Mouse (Mus musculus) spleen, adult 2 months (tissue): ENCODE measurements around the gene Smn1. TPM values are rescaled to one million over a fixed set of nuclear protein-coding genes. Genes with fewer than 3 reads are reported as not detected.

ENCODE experiments used
- DNase-seq, 2 experiments: peaks; one replicate each; pipeline versions ENCODE4 v3.0.0 to v3.0.0-alpha.2; 2012 to 2021; ENCODE audit warnings: low spot score in 2 of 2, low read depth in 1 of 2
- H3K27ac ChIP-seq: fragments of 200-500 bp; 2 replicates; pipeline ENCODE4 v1.5.1; 2012; ENCODE audit warnings: low read length, inconsistent platforms; ENCODE audit not compliant: insufficient read depth
- H3K27me3 ChIP-seq: fragments of 200-500 bp; 2 replicates; pipeline ENCODE4 v1.6.1; 2012; ENCODE audit warnings: mild to moderate bottlenecking, moderate library complexity, low read length, inconsistent platforms; ENCODE audit not compliant: control insufficient read depth, insufficient read depth
- H3K36me3 ChIP-seq: fragments of 200-500 bp; 2 replicates; pipeline ENCODE4 v1.6.1; 2012; ENCODE audit warnings: mild to moderate bottlenecking, low read length, inconsistent platforms; ENCODE audit not compliant: control insufficient read depth, insufficient read depth
- H3K4me1 ChIP-seq: fragments of 200-500 bp; 2 replicates; pipeline ENCODE4 v1.6.1; 2011; ENCODE audit warnings: inconsistent platforms; ENCODE audit not compliant: control insufficient read depth, insufficient read depth, insufficient read length
- H3K4me3 ChIP-seq: fragments of 200-500 bp; 2 replicates; pipeline ENCODE4 v1.5.1; 2011; ENCODE audit warnings: mild to moderate bottlenecking, inconsistent platforms; ENCODE audit not compliant: insufficient read depth, insufficient read length; ENCODE audit errors: extremely low read depth
- CTCF ChIP-seq: fragments of 200-500 bp; IDR thresholded peaks from 2 replicates; pipeline ENCODE4 v1.5.1; 2011; ENCODE audit warnings: mild to moderate bottlenecking, inconsistent platforms; ENCODE audit not compliant: insufficient read depth, insufficient read length, insufficient replicate concordance; ENCODE audit errors: extremely low read depth
- POLR2A ChIP-seq: fragments of 200-500 bp; IDR thresholded peaks from 2 replicates; pipeline ENCODE4 v1.6.1; 2011; ENCODE audit warnings: low read depth, low read length, inconsistent platforms
- WGBS: fragments of 180-500 bp; shearing (Covaris S2); methylation state at CpG from one replicate; pipeline ENCODE4 v1.1.7; 2018; 5-methylcytosine and 5-hydroxymethylcytosine counted together
- polyA plus RNA-seq: library from polyadenylated mRNA; depleted of rRNA; stranded (reverse); fragments of >200 nt; gene quantifications from 2 replicates; pipeline ENCODE4 v1.2.3, GENCODE M21; 2012; rRNA removed

Gene Smn1
- polyA plus RNA-seq: 12.0 and 12.9 TPM in 2 replicates

DNA sequence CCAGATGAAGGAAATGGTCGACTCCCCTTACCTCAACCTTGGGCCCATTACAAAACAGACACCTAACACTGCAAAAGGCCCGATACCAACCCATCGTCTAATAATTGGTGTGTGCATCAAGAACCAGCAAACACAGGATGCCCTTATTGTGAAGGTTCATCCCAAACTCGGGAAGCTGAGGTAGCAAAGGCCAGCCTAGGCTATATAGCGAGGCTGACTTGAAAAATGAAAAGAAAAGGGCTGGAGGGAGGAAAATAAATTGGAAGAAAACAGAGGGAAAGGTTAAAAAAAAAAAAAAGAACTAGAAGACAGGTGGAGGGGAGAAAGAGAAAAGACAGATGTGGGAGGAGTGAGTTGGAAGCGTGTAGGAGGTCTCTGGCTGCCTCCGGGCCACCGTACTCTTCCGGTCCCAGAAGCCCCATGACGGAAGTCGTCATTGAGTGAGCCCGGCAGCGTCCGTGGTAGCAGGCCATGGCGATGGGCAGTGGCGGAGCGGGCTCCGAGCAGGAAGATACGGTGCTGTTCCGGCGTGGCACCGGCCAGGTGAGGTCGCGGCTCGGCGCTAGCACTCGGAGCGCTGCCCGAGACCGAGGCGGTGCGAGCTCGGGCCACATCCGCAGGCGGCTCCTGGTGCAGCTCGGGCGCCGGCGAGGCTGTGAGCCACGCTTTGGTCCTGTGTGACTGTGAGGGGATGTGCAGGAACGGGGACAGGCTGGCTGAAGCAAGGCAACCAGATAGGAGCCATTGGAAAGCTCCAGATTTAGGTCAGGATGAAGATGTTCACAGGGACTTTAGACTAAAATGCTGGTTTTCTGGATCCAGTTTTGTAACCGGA is at the start of gene Smn1:
TSS of gene Smn1 (plus strand) at position 430 of the 835 bp plus-strand sequence.
- peak within 1 kb of the TSS; percentile 98 for H3K4me3 ChIP-seq
- TF ChIP-seq POLR2A: peak; percentile 69; the same call in 1 of the 2 replicates
- no peak for TF ChIP-seq CTCF
- peaks cover 5% of the 10 kb centered on the region; the same call in 1 of the 2 replicates for H3K4me1 ChIP-seq
- H3K36me3 ChIP-seq: peaks cover 18% of the 10 kb centered on the region
- peak; percentile 84 to 91 for DNase-seq
- no peaks in the 10 kb centered on the region for H3K27me3 ChIP-seq
- WGBS: 5% methylated on average over 42 of the region's 42 CpGs
- no peak within 1 kb of the TSS for H3K27ac ChIP-seq

DNA sequence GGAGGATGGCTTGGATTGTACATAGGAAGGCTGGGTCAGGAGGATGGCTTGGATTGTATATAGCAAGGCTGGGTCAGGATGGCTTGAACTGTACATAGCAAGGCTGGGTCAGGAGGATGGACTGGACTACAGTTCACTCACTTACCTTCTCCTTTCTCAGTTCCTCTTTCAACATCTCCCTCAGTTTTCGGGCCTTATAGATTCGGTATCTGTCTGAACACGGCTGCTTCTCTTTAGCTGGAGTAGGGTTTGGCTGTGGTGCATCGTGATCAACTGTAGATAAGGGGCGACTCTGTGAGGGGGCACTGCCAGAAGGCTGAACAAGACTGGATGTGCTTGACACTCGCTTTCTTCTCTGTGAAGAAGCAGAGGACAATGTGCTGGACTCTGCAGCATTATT is 25.8 kb upstream of the Smn1 start:
- WGBS: 53% methylated on average over 6 of the region's 6 CpGs
- DNase-seq: no peak
- Histone ChIP-seq H3K27me3 (no peaks in the 10 kb centered on the region), H3K4me3 (no peak overlapping the region), H3K4me1 (peaks cover 2% of the 10 kb centered on the region; the same call in 1 of the 2 replicates), H3K36me3 (peaks cover 19% of the 10 kb centered on the region), H3K27ac (no peak overlapping the region)
- no peak for TF ChIP-seq CTCF
- no peak for TF ChIP-seq POLR2A

DNA sequence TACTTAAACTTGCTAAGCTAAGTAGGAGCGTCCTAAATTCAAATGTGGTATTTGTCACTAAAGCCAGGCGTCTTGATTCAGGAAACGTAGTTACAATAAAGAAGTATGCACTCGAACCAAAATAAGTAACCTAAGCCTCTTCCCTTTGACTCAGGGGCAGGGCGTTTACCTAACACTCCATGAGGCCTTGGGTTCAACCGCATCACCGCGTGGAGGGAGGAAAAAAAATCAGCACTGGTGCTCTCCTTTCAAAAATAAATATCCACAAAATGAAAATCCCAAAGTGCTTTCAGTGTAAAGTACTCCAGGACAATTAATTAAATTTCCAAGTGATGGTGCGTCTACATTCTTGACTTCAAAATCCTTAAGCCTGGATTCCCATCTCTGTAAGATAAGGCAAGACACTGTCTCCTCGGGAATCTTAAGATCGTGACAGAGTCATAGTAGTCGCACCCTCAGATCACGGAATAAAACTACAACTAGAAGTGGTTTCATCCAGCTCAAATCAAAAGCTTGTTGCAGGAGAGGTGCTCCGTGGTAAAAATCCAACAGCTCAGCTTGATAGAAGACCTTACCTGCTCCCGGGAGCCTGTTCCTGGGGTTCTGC is 21.5 kb upstream of the Smn1 start:
- WGBS: 3% methylated on average over 15 of the region's 15 CpGs
- H3K36me3 ChIP-seq: no peaks in the 10 kb centered on the region
- no peak for TF ChIP-seq POLR2A
- TF ChIP-seq CTCF: no peak

DNA sequence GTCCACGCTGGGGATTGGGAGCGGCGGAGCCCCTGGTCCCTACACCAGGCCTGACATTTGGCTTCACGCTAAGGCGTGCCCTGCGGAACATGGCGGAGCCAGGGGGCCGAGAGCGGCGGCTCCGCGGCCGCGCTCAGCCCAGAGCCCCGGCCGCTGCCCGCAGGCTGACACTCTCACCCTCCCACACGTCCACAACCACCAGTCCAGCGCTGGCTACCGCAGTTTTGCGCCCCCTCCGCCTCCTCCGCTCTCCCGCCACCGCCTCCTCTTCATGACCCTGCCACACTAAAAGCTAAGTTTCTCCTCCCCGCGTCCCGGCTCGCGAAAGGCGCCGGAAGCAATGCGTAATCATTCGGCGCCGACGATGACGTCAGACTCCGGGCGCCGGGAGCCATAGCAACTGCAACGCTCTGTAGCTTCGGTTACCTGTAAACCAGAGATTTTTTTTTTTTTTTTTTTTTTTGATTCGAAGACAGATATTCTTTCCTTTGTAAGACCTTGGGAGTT is 20.9 kb upstream of the Smn1 start, which contains the start of gene Bdp1:
TSS of gene Bdp1 (minus strand) at position 323 of the 507 bp plus-strand sequence.
- 1% methylated on average over 41 of the region's 44 CpGs for whole genome bisulfite sequencing
- peak; percentile 83 to 90 for DNase-seq
- H3K4me3 ChIP-seq: peak within 1 kb of the TSS; percentile 94
- H3K27me3 ChIP-seq: peaks cover 4% of the 10 kb centered on the region; the same call in 1 of the 2 replicates
- peaks cover 9% of the 10 kb centered on the region for H3K4me1 ChIP-seq
- H3K36me3 ChIP-seq: no peaks in the 10 kb centered on the region
- peak; percentile 67 for TF ChIP-seq POLR2A
- TF ChIP-seq CTCF: no peak
- peak within 1 kb of the TSS; percentile 86 for H3K27ac ChIP-seq

More for the DNA sequence above, 21.5 kb upstream of the Smn1 start:
- peak overlapping the region; percentile 86; the same call in 1 of the 2 replicates for H3K27ac ChIP-seq
- H3K4me1 ChIP-seq: peaks cover 6% of the 10 kb centered on the region
- no peak for DNase-seq
- H3K4me3 ChIP-seq: peak overlapping the region; percentile 94
- peaks cover 3% of the 10 kb centered on the region; the same call in 1 of the 2 replicates for H3K27me3 ChIP-seq

DNA sequence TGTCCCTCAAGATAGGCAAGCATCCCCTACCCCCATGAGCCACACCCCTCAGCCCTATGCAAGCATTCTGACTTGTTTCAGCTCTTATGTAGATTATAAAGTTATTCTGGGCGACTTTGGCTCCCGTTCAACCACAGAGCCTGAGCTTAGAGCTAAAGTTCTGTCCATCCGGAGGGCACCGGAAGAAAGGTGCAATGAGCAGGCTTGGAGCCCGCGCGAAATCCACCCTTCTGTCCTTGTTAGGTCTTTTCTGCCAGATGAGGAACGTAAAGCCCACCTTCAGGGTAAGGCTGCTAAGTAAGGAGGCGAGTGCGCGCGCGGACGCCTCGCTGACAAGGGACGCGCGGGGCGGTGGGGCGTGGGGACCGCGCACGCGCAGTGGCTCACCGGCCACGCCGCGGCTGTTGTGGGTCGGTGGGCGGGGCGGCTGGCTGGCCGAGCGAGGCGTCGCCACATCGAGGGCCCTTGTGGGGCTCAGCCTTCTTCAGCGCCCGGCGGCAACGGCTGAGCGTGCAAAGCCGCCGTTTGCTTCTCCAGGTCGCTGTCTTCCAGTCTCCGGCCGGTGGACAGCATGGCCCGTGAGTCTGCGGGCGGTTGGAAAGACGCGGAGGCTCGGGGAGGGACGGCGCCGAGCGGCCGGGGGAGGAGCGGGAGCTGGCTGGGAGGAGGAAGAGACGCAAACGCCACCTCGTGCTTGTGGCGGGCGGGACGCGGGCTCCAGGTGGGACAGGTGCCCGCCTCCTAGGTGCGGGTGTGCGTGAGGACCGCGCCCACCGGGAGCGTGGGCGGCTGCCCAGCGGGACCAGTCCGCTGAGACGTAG is 16.8 kb upstream of the Smn1 start, which contains the start of gene Serf1:
TSS of gene Serf1 (plus strand) at position 361 of the 821 bp plus-strand sequence.
- peaks cover 8% of the 10 kb centered on the region for H3K4me1 ChIP-seq
- H3K4me3 ChIP-seq: peak within 1 kb of the TSS; percentile 83
- no peak for TF ChIP-seq POLR2A
- TF ChIP-seq CTCF: no peak
- peaks cover 4% of the 10 kb centered on the region; the same call in 1 of the 2 replicates for H3K27me3 ChIP-seq
- WGBS: 2% methylated on average over 76 of the region's 76 CpGs
- peak; percentile 22 to 73 for DNase-seq
- no peaks in the 10 kb centered on the region for H3K36me3 ChIP-seq
- no peak within 1 kb of the TSS for H3K27ac ChIP-seq
